Mouse (Mus musculus) heart, adult 8-10 months (tissue): ENCODE measurements around the gene Cebpg. TPM values are rescaled to one million over a fixed set of nuclear protein-coding genes. Genes with fewer than 3 reads are reported as not detected.

Experiments
- DNase-seq: peaks from one replicate; pipeline ENCODE4 v3.0.0; 2022; ENCODE audit warnings: low spot score
- total RNA-seq, 4 experiments: library from RNA; stranded (reverse); gene quantifications; 2 replicates each; pipeline ENCODE4 v1.2.4; 2022

Cebpg gene
- 10 to 100 TPM; 16.5 to 24.9 (median 22.3) TPM for total RNA-seq

DNA sequence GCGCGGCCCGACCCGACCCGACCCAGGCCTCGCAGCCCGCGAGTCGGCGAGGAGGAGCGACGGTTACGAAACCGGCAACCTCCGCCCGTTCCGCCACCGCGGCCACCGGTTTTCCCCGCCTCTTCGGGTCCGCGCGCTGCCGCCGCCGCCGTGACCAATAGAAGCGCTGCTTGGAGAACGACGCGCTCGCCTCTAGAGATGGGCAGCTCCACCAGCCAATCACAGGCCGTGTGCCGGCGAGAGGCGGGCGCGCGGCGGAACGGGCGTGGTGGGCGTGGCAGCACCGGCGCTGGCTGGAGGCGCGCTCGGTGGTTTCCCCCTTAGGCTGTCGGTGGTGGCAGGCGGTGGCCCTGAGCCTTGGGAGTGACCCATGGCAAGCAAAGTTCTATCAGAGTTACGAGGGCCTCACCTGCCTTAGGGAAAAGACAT is at the start of gene Cebpg:
TSS of gene Cebpg (minus strand) at position 138 of the 429 bp plus-strand sequence.
- peak; percentile 97 for DNase-seq

DNA sequence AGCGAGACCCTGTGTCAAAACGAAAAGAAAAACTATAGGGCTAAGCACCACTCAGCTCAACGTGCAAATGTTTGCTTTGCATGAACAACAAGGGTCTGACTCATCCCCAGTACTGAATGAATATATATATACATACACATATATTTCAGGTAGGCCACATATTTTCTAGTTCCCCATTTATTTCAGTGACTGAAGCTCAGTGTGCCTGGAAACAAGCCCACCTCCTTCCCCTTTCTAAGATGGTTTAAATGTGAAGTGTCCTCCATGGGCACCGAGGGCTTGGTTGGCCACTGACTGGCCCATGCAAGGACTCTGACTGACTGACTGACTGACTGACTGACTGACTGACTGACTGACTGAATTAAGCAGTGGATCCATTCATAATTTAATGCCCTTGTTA is 43.2 kb upstream of the Cebpg start:
- no peak for DNase-seq

DNA sequence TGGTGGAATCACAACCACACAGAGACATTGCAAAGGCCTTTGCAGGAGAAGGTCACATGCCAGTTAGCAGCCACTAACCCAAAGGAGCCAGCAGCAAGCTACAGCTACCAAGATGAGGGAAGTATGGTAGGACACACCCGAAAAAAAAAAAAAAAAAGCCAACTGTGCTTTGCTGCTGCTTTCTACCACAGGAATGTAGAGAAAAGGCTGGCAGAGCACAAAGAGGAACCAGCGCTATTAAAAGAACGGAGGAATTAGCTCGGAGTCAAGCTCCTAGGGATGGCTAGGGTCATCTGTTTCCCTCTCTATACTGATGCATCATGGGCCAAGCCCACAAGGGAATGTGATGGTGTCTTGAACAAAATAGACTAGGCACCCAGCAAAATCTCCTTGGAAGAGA is 42.4 kb upstream of the Cebpg start:
- no peak for DNase-seq

DNA sequence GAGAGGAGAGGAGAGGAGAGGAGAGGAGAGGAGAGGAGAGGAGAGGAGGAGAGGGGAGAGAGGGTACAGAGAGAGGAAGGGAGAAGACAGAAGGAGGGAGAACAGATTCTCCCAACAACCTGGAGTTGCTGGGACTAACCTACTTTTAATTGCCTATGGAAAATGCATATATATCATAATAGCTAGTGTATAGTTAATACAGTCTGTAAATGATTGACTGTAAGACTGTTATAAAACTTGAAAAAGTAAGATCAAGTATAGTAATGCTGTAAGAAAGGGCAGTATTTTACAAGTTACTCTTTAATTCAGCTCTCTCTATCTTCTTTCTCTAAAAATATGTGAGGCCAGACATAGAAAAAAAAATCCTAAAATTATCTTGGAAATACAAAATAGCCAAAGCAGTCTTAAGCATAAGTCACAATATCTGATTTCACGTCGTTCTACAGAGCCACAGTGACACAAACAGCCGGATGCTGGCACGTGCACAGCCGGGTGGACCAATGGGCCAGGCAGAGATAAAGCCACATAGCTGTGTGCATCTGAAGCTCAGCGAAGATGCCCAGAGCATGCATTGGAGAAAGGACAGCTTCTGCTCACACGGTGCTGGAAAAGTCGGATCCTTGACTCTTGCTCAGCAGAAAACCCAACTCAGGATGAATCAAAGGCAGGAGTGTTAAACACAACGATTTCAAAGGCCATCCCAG is 38.8 kb upstream of the Cebpg start:
- no peak for DNase-seq

DNA sequence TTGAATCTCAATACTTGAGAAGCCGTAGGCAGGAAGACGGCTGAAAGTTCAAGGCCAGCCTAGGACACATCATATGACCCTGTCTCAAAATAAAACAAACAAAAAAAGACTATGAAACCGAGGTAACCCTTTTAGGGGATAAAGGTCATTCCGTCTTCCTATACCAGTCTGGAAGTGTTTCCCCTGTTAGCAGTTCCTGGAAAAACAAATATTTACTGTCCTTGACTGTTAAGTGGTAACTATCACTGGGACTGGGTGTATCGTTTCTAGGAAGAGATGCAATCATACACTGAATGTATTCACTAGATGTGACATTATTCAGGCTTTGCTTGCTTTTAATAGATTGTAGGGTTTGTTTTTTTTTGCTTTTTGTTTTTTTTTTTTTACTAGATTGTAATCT is 34.2 kb upstream of the Cebpg start:
- no peak for DNase-seq

DNA sequence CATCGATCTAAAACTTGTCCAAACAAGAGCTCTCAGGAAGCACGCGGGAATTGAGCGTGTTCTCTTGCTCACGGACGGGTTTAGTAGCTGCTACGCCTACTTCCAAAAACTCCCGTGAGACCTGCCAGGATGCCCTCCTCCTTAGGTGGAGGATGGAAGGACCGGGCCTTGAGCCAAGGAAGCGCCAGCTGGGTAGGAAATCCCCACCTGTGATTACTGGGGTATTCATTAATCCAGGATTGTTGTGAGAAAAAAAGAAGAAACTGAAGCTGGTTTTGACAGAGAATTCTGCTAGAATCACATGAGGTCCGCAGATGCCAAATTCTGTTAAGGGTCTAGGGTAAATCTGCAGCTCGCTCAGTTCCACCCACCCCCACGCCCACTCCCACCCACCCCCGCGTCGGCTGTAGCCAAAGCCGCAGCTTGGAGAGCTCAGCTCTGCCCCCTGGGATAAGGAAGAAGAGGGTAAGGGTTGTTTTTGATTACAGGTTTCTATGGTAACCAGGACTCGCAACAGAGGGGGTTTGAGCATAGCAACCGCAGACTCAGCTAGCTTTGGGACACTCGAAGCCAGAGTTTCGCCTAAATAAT is 30.0 kb upstream of the Cebpg start:
- DNase-seq: peak; percentile 41

DNA sequence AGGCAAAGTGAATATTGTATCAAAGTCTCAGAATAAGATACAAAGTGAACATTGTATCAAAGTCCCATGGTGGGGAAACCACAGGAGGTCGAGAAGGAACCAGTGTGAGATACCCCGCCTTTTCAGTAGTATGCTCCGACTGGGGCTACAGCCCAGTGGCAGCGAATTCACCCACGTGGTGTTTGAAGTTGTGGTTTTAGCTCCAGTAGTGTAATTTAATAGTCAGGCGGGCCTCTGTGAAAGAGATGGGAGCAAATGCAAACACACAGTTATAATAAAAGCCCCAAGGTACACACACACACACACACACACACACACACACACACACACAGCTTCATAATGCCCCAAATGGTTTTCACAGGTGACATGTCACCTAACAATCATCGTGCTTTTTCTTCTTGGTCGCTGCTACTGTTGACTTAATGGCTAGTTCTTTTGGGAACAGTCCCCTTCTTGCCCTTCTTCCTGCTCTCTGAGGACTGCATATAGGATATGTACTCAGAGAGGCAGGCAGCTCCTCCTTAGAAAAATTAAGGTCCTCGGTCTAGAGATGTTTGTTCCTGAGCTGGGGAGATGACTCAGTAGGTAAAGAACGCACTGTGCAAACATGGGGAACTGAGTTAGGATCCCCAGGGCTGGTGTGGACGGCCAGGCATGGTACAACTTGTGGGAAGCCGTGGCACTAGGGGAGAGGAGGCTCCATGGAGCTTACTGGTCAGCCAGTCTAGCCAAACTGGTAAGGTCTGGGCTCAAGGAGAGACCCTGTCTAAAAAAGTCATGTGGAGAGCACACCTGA is 28.4 kb upstream of the Cebpg start:
- no peak for DNase-seq

DNA sequence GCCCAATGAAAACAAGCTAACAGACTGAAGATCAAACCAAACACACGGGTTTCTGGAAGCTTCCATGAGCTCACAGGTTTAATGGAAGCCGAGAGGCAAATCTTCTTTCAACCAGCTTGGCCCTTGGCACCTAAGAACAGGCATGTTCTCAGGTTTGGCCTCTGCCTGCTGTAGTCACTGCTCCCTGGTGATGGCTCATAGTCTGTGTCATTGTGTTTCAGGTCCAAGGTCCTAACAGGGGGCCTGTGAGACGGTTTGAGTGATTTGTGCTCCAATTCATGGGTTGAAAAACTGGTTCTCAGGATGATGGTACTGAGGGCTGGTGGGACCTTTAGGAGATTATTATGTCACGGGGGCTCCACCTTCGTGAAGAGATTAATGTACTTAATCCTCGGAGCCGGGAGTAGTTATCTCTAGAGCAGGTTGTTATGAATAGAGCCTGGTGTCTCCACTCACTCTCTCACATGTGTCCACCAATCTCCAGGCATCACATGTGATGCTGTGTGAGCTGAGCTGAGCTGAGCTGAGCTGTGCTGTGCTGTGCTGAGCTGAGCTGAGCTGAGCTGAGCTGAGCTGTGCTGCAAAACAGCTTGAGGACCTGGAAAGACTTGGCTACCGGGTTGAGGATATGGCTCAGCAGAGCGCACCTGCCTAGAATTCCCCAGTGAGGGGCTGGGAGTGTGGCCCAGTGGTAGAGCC is 25.2 kb upstream of the Cebpg start:
- DNase-seq: no peak

DNA sequence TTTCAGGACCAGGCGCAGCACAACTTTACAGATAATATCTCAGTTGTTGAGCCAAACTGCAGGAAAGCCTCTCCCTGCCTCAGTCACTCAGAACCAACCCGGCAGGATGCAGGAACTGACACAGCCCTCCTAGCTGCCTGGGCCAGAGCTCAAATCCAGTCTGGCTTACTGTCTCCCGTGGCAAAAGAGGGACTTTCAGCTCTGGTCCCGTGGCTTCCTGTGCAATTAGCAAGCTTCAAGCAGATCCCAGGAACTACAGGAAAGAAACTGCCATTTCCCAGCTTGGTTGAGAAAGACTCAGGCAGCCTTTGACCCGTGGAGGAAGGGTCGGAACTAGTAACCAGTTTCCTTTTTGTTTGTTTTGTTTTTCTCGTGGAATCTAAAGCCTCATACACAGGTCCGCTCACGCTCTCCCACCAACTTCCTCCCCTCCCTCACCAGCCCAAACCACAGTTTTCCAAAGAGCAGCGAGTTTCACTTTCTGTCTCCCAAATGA is 24.5 kb upstream of the Cebpg start:
- peak; percentile 81 for DNase-seq

DNA sequence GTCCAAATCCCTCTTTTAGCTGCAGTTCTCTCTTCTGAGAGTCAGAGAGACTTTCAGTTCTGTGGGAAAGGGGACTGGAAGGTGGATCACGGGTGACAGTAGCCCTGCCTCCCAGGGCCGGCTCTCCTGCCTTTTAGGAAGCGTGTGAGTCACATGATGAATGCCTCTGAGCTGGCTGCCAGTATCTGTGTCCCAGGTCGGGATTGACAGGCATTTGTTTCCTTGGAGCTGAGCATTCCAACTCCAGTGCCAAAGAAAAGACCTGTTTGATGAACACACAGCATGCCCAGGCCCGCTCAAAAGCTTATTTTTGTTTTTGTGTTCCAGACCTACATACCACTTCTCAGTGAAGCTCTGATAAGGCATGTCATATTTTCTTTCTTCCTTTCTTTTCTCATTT is 20.3 kb upstream of the Cebpg start:
- peak; percentile 54 for DNase-seq

DNA sequence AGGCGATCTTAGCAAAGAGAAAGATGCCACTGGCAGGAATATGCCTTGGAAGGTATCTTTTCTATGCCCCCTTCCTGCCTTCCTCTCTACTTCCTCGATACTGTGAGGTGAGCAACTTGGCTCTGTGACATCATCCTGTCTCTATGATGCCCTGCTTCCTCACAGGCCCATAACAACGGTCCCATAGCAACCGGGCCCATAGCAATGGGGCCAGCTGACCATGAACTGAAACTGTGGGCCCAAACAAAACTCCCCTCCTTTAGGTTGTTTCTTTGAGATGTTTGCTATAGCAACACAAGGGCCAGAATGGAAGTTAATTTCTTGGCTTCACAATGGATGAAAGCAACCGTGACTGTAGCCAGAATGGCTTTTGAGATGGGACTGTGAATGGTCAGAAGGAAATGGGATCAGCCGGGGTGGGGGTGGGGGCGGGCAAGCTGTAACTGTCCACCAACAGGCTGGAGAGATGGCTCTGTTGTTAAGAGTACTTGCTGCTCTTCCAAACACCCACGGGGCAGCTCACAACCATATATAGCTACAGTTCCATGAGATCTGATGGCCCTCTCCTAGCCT is 10.4 kb upstream of the Cebpg start:
- no peak for DNase-seq

DNA sequence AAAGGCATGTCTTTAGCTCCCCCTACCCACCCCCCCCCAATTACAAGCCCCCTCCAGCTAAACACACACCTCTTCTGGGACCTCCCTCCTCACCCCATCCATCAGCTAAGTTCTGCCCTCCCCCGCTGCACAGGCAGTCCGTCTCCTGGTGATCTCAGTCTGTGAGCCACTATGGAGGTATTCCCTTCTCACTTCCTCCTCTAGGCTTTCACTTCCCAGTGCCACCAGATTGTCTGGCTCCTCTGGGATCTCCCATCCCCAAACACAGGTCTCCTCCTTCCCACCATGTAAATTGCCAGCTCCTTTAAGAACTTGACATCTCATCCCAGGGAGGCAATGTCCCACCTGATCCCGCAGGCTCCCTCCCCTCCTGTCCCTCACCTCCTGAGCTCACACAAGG is 9.6 kb upstream of the Cebpg start:
- DNase-seq: no peak

DNA sequence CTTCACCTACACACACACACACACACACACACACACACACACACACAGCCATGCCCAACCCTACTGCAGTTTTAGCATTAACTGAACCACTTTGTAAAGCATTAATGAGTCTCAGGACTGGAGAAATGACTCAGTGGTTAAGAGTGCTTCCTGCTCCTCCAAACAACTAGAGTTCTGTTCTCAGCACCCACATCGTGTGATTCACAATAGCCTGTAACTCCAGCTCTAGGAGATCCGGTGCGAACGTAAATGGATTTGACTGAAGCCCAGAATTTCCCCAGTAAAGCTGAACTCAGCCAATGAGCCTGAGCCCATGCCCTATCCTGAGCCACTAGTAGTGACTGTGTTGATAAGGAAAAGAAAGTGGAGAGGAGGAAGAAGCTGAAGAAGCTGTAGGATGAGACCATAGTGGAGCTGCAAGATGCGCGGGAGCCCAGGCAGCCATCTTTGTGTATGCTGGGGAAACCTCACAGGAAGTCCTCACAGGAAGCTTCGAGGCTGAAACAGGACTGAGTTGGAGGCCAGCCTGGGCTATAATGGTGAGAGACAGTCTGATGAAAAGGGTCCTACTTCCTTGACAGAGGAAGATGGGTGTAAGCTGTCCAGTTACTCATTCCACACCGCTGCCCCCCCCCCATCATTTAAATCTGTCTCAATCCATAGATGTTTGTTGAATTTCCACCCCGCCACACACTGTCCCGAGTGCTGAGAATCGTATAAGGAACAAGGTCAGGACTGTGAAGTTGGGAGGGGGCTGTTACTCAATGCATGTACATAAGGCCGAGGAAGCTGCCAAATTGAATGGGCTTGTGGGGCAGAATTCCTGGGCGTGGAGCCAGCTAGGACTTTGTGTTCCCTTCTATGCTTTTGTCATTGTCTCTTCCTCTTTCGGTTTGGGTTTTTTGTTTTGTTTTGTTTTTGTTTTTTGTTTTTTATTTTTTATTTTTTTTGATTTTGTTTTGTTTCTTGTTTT is 8.2 kb upstream of the Cebpg start:
- peak; percentile 57 for DNase-seq

DNA sequence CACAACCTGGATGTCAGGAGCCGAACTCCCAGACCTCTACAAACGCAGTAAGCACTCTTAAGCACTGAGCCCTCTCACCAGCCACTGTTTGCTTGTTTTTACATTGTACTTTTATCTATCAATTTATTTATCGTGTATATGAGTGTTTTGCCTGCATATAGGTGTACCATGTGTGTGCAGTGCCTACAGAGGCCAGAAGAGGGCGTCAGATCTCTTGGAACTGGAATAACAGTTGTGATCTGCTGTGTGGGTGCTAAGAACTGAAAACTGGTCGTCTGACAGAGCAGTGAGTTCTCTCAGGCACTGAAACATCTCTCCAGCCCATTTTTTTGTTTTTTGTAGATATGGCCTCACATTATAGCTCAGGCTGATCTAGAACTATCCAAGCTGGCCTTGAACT is 3.1 kb upstream of the Cebpg start:
- DNase-seq: no peak

DNA sequence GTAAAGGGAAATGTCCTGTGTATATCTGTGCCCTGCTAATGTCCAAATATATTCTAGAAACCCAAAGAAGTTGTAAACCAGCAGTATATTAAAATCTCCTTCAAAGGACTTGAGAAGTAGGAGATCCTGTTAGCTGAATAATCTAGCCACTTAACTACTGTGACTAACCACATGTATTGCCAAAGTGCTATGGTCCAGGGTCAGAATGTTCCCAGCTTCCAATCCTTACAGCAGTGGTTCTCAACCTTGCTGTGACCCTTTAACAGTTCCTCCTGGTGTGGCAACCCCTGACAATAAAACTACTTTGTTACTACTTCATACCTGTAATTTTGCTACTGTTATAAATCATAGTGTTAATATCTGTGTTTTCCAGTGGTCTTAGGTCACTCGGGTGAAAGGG is 2.0 kb upstream of the Cebpg start:
- DNase-seq: no peak

DNA sequence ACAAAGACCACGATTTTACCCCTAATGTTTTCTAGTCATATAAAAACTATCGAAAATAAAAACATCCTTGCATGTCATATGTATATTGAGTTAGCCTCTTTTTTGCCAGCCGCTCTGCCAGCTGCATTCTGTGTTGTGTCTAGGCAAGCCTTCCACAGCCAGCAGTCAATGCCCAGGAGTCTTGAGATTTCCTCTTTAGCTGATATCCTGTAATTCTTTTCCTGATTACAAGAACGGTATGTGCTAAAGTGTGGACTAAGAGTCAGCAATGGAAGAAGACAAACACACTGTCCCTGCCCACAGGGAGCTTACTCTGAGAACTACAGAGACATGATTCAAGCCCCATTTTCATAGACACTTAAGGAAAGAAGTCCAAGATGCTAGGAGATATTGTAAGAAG is 1.2 kb upstream of the Cebpg start:
- DNase-seq: no peak

DNA sequence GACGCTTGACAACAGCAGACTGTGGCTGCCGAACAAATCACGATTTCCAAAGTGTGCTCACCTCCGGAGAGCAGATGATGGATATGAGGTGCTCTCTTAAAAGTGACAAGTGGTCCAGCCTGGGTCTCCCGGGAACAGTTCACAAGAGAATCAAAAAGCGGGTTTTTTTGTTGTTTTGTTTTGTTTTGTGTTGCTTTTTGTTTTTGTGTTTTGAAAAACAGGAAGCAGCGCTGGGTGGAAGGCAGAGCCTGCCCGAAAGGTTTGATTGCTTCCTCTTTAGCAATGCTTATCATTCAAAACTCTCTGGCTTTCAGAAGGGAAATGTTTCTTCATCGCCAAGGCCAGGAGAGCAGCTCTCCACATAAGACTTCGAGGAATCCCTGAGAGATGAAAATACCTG is 626 bp upstream of the Cebpg start:
- peak; percentile 47 for DNase-seq

DNA sequence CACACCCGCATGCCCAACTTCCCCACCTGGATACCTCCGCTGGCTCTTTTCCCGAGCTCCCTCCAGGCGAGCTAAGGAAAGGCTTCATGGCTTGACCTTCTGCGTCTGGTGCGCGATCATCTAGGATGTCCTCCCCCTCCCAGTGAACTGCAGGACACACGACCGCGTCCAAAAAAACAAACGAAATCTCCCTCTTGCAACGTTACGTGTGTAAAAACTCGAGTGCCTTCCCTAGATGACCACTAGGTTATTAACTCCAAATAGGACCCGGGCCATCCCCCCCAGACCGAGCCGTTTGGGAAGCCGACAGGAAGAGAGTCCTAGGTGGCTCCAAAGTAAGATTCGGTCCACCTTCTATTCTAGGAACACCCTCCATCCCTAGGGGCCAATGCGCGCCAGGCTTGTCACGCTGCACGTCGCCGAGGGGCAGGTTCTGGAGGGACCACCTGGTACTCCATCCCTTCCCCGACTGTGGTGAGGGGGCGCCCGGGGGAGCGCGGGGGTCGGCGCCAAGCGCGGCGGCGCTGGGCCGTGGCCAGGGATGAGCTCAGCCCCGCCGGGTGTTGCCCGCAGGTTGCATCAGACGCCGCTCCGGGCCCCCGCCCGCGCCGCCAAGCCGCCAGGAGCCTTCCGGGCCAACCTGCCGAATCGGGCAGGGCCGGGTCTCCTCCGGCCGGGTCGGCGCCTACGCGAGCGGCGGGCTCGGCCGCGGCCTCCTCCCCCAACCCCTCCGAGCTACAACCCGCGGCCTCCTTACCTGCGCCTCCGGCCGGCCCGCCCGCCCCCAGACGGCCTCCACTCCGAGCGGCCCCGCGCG is 546 bp downstream of the Cebpg start:
- peak; percentile 45 for DNase-seq

DNA sequence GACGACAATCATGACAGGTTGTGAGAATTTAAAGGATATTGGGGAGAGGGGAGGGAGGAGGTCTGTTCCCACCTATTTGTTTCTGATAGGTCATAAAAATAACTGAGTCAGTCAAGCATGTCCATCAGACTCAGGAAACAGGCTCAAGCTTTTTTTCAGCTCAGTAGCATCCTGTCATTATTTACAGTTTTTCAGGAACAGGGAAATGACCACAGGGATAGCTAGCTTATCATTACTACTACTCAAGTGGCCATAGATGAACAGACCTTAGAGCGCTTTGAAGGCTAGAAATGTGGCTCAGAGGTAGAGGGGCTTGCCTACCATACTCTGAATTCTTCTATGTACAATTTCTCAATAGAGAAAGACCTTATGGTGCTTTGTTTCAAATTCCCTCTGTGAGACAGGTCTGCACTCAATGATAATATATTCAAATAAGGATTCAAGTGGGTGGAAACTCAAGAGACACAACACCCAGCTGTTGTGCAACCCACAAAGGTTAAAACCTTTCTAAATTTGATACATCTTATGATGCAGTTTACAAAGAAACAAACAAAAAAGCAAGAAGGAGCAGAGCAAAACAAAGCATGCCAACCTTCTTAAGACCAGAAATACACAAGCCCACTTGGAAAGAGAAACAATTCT is 1.3 kb downstream of the Cebpg start:
- peak; percentile 30 for DNase-seq
